Mouse (Mus musculus) neutrophil, adult 5-6 weeks (primary cell): ENCODE results near the gene Dad1. TPM values are rescaled to one million over a fixed set of nuclear protein-coding genes. Genes with fewer than 3 reads are reported as not detected.

Experiments
- ATAC-seq: fragments of 151-379, 151-347 bp; 2 replicates; pipeline ENCODE4 v1.8.0; 2017; ENCODE audit warnings: mild to moderate bottlenecking, moderate TSS enrichment; ENCODE audit not compliant: insufficient number of reproducible peaks, poor library complexity, low FRiP score, severe bottlenecking; ENCODE audit errors: extremely low read depth
- total RNA-seq: library from RNA; stranded (forward); fragments of 200-1000 nt; gene quantifications from 2 replicates; pipeline ENCODE4 v1.2.3, GENCODE M21; 2017

The Dad1 gene
- total RNA-seq, 1 experiment from 2014 or later: 50.7 TPM

DNA sequence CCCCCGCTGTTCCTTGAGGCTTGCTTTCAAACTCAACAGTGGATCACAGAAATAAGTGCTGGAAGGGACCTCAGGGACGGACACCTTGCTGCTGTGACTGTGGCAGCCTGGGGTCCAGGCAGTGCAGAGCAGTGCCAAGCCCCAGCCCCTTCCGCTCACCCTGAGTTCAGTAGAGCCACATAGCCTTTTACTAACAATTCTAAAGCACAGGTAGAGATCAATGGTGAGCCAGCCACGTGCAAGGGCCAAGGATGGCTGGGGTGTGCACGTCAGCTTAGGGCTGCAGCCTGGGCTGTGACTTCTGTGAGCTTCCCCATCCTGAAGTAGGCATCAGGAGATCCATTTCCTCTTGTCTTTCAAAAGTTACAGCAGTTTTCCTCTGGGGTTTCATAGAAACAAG is 42.1 kb downstream of the Dad1 start:
- ATAC-seq: no peak

DNA sequence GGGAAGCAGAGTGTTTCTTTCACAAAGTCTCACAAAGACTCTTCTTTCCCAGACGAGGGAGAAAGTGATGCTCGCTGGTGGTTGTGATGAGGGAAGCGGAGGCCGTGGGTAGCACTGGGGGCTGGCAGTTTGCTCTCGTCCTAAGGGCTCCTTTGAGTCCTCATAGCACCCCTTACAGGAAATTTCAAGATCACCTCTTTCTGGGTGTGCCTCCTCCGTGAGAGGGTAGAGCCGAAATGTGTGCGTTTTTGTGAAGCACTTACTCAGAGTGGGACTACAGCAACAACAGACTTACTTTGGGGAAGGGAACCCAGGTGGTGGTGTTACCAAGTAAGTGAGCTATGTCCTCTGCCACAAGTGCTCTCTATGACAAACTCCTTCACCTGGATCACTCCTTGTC is 42.7 kb downstream of the Dad1 start:
- ATAC-seq: no peak

DNA sequence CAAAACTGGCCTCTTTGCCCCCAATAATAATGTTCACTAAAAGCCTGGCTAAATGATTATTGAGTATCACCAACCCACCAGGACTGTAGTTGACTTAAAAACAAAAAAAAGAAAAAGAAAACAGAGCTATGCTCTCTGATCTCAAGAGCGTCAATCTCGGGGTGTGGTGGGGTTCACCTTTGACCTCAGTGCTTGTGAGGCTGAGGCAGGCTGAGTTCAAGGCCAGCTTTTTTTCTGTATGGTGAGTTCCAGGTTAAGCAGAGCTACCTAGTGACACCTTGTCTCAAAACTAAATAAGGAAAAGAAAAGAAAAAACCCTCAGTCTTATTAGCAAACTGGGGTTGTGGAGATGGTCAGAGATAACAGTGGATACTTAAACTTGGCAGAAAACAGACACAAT is 43.5 kb downstream of the Dad1 start:
- ATAC-seq: no peak

DNA sequence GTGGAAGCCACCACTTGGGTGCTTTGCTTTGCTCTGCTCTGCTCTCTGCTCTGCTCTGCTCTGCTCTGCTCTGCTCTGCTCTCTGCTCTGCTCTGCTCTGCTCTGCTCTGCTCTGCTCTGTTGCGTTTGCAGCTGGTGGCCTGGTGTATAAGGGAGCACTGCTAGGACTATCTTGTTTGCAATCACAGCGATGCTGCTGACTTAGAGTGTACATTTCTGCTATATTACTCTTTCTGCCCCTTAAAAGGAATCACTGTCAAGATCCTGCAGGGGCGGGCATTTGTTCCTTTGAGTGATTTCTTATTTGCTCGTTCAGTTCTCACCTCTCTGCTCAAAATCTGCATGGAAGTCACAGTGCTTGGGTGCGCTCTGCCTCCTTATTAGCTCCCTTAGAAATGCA is 44.0 kb downstream of the Dad1 start:
- no peak for ATAC-seq

DNA sequence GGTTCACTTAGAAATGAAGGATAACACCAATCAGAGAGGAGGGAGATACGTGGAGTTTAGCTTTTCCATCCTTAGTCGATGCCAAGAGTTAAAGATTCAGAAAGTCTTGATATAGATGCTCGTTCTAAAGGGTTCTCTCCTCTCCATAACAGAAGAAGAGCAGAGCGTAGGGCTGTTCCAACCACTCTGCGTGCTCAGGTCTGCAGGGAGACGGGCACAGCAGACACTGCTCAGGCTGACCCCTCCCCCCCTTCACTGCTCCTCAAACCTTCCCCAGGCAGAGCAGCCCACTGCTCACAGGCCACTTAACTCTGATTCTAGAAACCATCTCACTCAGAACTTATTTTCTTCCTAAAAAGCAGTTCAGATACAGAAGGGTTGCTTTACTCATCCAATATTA is 45.2 kb downstream of the Dad1 start:
- ATAC-seq: no peak

DNA sequence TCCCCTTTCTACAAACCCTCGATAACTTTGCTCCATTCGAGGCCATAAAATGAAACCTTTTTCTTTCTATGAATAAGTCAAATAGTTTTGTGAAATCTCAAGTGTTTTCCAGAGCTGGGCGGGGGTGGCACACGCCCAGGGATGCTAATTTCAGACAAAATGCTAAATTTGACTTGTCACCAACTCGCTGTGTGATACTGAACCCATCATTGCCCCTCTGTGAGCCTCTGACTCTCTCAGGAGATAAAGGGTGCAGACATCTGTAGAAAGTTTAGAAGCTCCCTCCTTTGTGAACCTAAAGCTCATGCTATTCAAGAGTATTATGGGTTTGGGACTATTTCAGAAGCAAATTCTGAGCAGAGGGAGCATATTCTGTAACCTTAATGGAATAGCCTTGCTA is 46.0 kb downstream of the Dad1 start:
- ATAC-seq: no peak

DNA sequence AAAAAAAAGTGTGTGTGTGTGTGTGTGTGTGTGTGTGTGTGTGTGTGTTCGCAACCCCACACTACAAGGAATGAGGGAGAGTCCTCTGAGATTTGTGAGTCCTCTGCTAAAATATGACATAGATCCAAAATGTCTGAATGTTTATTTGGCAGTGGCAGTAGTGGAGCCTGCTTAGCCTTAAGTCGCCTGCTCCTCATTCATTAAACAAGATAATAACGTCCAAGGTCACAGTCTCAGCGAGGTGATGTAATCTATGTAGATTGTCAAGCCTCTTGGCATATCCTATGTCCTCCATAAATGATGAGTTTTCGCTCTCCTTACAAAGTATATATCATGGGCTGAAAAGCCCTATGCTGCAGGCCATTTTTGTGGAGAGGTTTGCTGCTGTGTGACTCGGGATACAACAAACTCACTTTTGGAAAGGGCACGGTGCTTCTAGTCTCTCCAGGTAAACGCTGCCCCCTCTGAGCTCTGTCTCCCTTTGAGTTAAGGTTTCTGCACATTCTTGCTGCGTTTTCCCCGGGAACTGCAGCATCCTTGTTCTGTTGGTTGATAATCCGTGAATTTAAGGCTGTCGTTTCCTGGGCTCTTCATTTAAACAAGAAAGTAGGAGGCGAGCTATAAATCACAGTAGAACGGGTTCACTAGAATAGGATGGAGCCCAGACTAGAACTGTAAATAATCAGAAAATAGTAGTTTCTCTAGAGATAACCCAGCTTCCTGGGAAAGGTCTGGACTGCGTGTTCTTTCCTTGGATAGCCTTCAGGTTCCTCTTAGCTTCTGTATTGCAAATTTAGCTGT is 47.0 kb downstream of the Dad1 start:
- no peak for ATAC-seq

DNA sequence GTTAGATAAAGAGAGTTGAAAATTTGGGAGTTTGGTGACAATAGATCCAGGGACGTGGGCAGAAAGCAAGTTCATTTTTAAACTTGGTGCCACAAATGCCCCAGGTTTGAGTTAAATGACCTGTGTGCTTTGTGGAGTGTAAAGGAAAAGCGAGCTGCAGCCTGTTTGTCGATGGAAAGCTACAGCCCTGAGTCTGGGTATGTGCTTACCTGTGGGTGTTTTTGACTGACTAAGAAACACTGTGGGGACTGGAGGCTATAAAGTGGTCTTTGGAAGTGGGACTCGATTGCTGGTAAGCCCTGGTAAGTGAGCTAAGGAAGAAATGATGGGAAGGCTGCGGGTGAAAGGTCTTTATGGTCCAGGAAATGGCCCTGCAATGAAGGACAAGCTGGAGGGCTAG is 47.6 kb downstream of the Dad1 start:
- ATAC-seq: no peak

DNA sequence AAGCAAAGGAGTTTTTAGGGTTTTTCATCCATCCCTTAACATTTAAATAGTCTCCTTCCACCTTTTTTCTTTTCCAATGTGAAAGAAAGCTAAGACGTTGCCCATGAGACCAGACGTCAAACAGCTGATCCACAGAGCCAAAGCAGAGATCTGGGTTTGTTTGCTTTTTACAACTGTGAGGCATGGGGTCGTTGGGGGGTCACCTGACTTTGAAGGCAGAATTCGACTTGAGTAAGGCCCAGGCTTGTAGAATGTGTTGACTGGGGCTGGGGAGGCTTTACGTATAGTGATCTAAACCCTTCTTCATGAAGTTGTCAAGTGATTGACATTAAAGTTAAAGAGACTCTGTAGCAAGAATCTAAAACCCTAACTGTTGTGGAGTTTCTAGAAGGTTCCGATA is 48.0 kb downstream of the Dad1 start:
- ATAC-seq: no peak

DNA sequence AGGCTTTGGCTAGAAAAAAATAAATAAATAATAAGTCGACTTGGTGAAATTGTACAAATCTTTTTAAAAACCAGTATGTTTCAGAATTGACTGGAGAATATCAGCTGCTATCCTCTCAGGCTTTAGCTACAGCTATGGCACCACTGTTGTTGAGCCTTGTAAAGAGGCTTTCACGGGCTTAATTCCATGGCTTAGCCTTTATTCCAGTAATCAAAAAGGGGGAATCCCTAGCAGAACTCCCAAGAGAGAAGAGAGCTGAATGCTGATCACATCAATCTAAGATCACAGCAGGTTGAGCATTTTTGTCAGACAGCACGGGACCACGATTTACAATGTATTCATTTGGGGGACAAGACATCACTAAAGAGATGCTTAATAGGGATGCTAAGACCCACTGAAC is 49.1 kb downstream of the Dad1 start:
- no peak for ATAC-seq

DNA sequence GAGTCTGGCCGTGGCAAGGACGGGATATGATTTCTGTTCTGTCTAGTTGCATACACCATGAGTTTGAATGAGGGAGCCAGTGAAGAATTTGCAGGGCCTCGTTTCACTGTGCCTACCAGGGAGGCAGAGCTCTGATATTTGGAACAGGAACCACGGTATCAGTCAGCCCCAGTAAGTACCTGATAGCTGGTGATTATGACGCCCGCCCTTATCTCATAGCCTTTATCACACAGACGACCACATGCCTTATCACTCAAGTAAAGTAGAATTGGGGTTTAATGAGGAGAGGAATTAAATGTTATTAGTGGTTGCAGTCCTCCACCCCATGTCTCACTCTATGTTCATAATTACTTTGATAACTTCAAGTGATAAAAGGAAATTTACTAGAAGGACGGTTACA is 49.6 kb downstream of the Dad1 start:
- no peak for ATAC-seq

DNA sequence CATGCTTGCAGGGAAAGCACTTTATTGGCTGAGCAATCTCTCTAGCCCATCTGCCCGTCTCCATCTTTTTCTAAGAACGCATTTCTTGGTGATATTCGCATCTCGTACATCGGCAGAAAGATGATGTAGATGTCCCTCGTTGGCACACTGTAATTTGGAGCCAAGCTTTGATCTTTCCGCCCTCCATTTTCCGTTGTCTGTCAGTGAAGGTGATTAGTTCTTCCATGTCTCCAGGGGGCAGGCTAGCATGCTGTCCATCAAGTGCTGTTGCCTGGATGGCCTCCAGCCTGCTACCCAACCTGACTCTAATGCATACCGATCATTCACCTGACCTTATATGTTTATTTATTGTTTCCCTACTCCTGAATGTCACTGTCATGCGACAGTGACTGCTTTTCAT is 50.1 kb downstream of the Dad1 start:
- ATAC-seq: no peak

DNA sequence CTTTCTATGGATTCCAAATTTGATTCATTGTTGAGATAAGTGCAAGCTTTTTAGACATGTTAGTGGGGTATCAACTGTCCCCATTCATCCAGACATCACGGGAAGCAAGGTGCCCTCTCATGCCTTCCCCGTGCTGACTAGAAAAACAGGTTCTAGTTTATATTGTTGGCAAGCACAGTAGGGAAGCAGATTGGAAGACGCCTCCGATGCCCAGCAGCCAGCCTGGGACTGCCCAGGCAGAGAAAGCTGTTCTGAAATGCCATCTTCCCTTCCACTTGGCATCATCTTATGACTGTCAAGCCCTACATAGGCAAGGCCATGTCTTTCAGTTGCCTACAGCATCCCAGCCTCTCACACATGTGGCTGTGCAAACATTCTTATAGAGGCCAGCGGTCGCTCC is 50.7 kb downstream of the Dad1 start:
- no peak for ATAC-seq

DNA sequence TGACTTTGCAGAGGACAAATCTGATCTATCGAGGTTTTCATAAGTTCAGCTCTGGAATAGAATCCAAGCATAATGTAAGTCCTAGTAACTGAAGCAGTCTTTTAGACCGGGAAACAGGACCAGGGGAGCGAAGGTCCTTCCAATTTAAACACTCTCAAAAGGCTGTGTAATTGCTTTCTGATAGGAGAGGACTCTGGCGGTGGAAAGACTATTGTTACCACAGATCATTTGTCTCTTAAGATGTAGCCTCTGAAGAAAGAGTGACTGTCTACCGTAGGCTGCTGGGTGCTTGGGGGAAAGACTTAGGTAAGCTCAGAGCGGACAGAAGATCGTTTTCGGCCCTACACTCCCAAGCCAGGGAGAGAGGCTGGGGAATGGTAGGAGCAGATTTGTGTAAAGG is 53.5 kb downstream of the Dad1 start:
- no peak for ATAC-seq

DNA sequence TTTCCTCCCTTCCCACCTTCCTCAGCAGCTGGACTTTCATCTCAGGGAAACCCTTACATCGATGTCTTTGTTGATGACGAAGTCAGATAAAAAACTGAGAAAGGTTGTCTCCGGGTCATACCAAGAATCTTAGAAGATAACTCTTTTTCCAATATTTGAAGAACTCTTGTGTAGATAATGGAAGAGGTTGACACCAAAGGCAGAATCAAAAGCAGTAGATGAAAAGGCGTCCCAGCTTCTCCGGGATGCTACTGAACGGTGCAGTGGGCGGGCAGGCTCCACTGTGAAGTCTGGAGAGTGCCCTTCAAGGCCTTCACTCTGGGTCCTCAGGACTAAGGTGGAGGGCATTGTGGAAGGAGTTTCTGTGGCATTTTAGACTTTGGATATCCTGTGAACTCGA is 54.2 kb downstream of the Dad1 start:
- no peak for ATAC-seq

DNA sequence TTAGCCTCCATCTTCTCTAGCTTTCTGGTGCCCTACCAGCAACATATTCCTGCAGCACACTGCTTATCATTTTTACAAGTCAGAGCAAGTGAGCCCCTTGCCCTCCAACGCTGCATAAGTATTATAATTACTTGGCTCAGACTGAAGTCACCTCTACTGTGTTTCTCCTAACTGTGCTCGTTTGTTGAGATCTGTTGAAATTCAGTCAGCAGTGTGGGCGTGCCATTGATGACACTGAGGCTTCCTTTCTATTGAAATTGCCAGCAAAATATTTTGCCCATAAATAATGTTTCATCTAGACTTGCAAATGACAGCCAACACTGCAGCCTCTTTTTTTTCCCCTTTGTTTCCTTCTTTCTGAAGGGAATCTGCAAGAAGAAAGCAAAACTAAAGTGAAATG is 56.2 kb downstream of the Dad1 start:
- no peak for ATAC-seq

DNA sequence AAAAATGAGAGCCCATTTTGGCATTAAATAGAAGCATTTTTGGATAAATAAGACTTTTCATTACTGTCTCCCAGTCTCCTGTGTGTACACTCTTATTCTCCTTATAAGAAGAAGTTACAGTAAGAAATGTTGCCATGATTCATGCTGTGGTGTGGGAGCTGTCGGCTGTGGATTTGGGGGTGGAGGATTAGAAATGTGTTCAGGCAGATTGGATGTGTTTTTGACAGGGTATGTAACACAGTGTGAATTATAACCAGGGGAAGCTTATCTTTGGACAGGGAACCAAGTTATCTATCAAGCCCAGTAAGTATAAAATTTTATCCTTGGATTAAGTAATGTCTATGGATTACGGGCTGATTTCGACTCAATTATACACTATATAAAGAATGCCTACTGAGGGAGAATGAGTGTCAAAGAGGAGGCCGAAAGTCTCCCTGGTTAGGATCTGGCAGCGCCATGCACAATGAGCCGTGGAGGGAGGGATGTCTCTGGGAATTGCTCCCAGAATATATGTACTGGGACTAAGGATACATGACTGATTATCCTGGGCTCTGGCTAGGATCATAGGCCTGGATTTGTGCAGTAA is 58.0 kb downstream of the Dad1 start:
- no peak for ATAC-seq

DNA sequence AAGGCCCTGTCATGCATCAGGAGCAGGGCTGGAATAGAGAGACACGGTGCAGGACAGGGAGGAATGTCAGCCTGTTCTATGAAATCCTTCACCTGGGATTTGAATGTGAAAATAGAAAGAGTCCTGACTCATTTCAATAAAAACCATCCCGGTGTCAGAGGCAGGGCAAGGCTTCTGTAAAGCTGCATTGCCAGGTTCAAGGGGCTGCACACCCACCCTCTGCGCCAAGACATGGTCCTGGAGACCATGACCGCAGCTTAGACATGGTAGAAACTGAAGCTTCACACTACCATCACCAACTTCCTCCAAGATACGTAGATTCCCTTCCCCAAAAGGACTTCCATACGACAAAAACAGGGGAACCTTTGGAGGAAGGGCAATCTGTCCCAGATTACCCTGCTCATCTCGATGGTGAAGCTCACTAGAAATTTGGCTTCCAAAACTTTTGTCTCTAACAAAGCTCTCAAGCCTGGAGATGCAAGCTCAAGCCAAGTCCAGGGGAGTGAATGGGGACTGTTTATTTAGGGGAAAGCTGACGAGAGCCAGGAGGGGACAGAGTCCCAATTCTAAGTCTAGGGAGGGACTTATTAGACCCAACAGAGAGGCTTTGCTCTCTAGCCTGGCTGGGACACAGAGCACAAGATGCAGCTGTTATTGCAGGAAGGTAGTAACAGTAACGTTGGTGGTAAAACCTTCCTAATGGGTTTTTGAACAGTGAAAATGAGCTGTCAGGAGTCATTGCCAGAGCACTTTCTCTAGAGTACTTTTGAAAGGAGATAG is 60.4 kb downstream of the Dad1 start:
- no peak for ATAC-seq

DNA sequence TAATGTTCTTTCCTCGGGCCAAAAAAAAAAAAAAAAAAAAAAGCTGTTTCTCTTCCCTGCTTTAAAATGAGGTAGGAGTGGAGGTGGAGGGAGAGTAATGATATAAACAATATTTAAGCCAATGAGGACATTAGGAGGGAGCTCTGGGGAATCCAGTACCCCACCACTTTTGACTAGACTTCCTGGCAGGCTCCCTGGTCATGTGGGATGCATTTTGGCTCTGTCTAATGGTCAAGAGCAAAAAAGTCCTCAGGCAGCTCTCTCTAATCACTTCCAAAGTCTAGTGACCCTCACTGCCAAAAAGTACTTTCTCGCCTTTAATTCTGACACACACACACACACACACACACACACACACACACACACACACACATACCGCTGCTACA is 61.4 kb downstream of the Dad1 start:
- ATAC-seq: no peak
